Mouse (Mus musculus): ENCODE measurements around the gene Olfr821. TPM values are rescaled to one million over a fixed set of nuclear protein-coding genes. Genes with fewer than 3 reads are reported as not detected.
"Not testable (repeated sequence)": the region's sequence is repeated elsewhere in the genome, so short reads cannot be mapped to it uniquely, and the experiment has no call there.

Olfr821 gene
- not detected in 2 replicates for total RNA-seq (2017)

DNA sequence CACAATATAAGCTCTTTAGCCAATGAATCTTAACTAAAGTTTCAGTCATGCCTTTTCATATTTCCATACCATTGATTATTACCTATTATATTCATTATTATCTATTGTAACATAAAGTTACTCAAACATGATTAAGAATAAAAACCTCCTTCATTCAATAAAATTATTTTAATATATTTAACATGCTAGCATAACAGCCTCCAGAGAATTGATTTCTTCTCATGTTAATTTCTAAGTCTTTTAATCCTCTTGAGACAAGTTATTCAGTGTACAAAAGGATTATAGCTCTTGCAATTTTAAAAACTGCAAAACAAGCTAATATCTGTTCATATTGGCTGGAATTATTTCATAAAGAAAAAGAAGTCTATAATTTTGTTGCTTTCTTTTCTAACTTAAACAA lies at the start of gene Olfr821:
Gene Olfr821, plus strand, starts transcription at position 301 of the 400 bp plus-strand sequence.
- ATAC-seq (ENCODE audit: extremely low read depth, insufficient number of reproducible peaks, low FRiP score, poor library complexity, severe bottlenecking) = no peak

DNA sequence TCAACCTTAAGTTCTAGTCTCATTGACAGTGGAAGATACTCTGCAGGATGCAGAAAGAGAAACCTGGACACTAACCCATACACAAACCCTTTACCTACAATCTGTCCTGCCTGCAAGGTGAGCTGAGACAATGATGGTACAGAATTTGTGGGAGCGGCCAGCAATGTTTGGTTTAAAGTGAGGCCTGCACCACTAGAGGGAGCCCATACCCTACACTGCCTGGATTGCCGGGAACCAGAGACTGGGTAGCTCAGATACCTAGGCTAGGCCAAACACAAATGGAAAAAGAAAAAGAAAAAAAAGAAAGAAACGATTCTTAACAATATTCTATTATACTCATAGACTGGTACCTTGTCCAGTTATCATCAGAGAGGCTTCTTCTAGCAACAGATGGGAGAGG lies 48.3 kb upstream of the Olfr821 start:
- ATAC-seq (ENCODE audit: extremely low read depth, insufficient number of reproducible peaks, low FRiP score, poor library complexity, severe bottlenecking) = not testable (repeated sequence)

DNA sequence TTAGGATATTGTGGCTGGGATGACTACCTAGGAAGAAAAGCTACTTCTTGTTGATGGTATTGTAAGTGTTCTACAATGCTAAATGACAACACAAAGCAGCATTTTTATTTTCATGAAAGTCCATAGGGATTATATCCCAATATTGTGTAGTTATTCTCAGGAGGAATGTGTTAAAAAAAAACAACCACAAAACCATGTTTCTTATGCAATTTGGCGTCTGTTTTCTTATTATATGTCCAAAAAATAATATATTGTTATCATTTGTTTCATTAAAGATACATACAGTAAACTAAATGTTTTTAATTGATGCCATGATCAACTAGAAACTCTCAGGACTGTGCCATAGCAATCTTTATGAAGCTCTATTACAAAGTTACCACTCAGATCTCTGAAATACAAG lies 45.2 kb upstream of the Olfr821 start, which contains the start of gene Gm10310:
Gene Gm10310, minus strand, starts transcription at position 101 of the 400 bp plus-strand sequence.
- ATAC-seq (ENCODE audit: extremely low read depth, insufficient number of reproducible peaks, low FRiP score, poor library complexity, severe bottlenecking) = not testable (repeated sequence)

DNA sequence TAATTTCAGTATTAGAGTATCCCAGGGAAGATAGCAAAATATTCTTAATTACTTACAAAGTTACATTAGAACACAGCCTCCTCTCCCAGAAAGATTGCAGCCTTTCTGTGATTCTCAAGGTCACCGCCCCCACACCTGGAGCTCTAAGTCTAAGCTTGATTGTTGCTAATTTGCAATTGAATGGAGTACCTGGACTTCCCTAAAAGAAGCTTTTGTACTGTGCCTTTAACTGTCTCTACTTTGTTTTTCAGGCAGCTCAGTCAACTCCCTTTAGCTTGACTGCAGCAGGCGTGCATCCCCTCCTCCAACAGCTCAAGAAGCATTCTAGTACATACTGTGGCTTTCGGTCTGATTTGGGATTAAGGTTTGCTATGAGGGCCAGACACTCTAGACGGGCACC lies 26.0 kb upstream of the Olfr821 start:
- not testable (repeated sequence) for ATAC-seq (ENCODE audit: extremely low read depth, insufficient number of reproducible peaks, low FRiP score, poor library complexity, severe bottlenecking)

DNA sequence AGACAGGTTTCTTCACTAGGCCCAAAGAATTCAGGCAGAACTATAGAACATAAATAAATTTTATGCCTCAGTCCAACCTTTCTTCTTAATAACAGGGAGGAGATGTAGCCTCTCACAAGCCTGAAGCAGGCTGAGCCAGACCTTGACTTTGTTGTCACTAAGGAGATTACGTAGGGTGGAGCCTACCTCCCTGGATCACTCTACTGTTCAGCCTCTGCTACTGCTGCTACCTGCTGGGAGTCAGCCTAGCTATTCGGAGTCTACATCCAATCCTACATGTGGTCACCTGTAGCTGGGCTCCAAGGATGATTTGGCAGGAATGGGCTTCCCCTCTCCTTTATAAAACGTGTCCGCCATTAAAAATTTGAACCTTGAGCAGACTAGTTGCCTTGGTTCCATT lies 24.8 kb upstream of the Olfr821 start:
- not testable (repeated sequence) for ATAC-seq (ENCODE audit: extremely low read depth, insufficient number of reproducible peaks, low FRiP score, poor library complexity, severe bottlenecking)

DNA sequence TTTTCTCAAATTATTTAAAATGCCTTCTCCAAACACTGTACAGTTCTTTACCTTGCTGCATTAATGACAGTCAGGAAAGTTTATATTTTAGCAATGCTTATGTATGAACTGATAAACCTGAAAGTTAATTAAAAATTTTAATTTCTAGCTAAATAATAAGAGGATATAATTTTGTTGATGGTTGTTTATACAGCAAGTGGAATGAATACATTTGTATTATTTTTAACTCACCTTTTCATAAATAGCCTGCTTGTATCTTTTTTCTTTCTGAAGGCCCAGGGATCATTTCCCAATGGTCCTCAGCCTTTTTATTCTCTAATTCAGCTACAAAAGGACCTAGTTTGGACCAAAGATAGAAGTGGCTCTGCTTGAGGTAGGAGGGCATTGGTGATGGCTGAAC lies 17.8 kb upstream of the Olfr821 start, which contains the start of gene Olfr820:
Gene Olfr820, plus strand, starts transcription at position 301 of the 400 bp plus-strand sequence.
- no peak for ATAC-seq (ENCODE audit: extremely low read depth, insufficient number of reproducible peaks, low FRiP score, poor library complexity, severe bottlenecking)

DNA sequence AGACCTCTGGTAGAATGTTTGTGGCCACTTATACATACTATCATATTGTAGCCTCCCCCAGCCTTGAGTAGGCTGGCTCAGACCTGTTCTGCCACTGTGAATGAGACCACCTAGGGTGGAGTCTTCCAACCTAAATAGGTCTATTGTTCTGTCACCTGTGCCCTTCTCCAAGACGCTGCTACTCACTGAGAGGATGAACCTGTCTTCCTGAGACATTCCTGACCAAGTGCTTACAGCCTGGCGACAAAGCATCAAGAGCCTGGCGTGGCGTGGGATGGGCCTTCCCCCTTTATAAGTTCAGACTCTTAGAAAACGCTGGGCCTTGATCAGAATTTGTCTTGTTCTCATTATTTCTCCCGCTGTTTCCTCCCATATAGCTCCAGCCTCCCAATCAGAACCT lies 6.9 kb downstream of the Olfr821 start:
- no peak for ATAC-seq (ENCODE audit: extremely low read depth, insufficient number of reproducible peaks, low FRiP score, poor library complexity, severe bottlenecking)

DNA sequence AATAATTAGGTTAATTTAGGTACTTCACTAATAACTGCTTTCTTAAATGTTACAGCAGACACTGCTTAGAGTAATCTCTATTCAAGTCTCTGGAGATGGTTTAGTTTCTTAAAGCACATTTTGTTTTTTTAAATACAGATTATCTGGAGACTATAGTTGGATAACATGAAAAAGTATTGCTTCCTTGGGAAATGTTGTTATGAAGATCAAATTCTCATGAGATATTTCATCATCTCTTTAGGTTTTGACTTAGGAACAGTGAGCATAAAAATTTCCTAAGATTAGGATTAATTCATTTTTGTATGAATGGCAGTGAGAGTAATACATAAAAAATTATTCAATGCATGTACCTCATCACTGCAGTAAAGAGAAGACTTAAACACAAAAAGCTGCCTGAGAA lies 40.8 kb downstream of the Olfr821 start, which contains the start of gene Olfr822:
Gene Olfr822, plus strand, starts transcription at position 301 of the 400 bp plus-strand sequence.
- ATAC-seq (ENCODE audit: extremely low read depth, insufficient number of reproducible peaks, low FRiP score, poor library complexity, severe bottlenecking) = no peak

Other genes with a start within 250 kb of the Olfr821 start
- not detected in 2 replicates for gene Olfr810, start 235.4 kb upstream of the Olfr821 start, total RNA-seq (2017)
- not detected in 2 replicates for gene Olfr811, start 226.0 kb upstream of the Olfr821 start, total RNA-seq (2017)
- not detected in 2 replicates for gene Olfr812, start 184.3 kb upstream of the Olfr821 start, total RNA-seq (2017)
- gene Olfr813, start 175.0 kb upstream of the Olfr821 start, total RNA-seq (2017) = not detected in 2 replicates
- 0.61 TPM in 1 of 2 replicates, not detected in the other for gene Olfr814, start 150.5 kb upstream of the Olfr821 start, total RNA-seq (2017)
- gene Olfr815, start 124.5 kb upstream of the Olfr821 start, total RNA-seq (2017) = 1.2 TPM in 1 of 2 replicates, not detected in the other
- gene Olfr816, start 114.8 kb upstream of the Olfr821 start, total RNA-seq (2017) = 0.12 TPM in 1 of 2 replicates, not detected in the other
- gene Olfr818, start 81.2 kb upstream of the Olfr821 start, total RNA-seq (2017) = not detected in 2 replicates
- gene Olfr819, start 63.1 kb upstream of the Olfr821 start, total RNA-seq (2017) = not detected in 2 replicates
- not detected in 2 replicates for gene Olfr247, start 54.2 kb upstream of the Olfr821 start, total RNA-seq (2017)
- not detected in 2 replicates for gene Gm10310, start 45.3 kb upstream of the Olfr821 start, total RNA-seq (2017)
- gene Olfr820, start 17.7 kb upstream of the Olfr821 start, total RNA-seq (2017) = 0.35 TPM in 1 of 2 replicates, not detected in the other
- not detected in 2 replicates for gene Olfr822, start 40.9 kb downstream of the Olfr821 start, total RNA-seq (2017)
- not detected in 2 replicates for gene Olfr823, start 85.0 kb downstream of the Olfr821 start, total RNA-seq (2017)
- not detected in 2 replicates for gene Olfr824, start 99.7 kb downstream of the Olfr821 start, total RNA-seq (2017)
- not detected in 2 replicates for gene Olfr825, start 136.4 kb downstream of the Olfr821 start, total RNA-seq (2017)
- not detected in 2 replicates for gene Olfr826, start 153.8 kb downstream of the Olfr821 start, total RNA-seq (2017)
- gene Olfr827, start 184.1 kb downstream of the Olfr821 start, total RNA-seq (2017) = 0.12 TPM in 1 of 2 replicates, not detected in the other
- 0.61 and 1.0 TPM in 2 replicates for gene Neurod4, start 249.9 kb downstream of the Olfr821 start, total RNA-seq (2017)